Mouse (Mus musculus) gastrocnemius, postnatal 4 days (tissue): ENCODE measurements around the gene Krtap4-16. TPM values are rescaled to one million over a fixed set of nuclear protein-coding genes. Genes with fewer than 3 reads are reported as not detected.
"Not testable (repeated sequence)": the region's sequence is repeated elsewhere in the genome, so short reads cannot be mapped to it uniquely, and the experiment has no call there.

Experiments used
- DNase-seq, 2 experiments: peaks; one replicate each; pipeline ENCODE4 v3.0.0; 2021 to 2022; ENCODE audit warnings: low spot score in 2 of 2, mixed read lengths in 2 of 2
- long read RNA-seq, 2 experiments: library from polyadenylated mRNA; stranded (forward); transcript quantifications; one replicate each; pipeline ENCODE4 v2.0.0; 2021
- total RNA-seq, 2 experiments: library from RNA; stranded (reverse); gene quantifications; 2 replicates each; pipeline ENCODE4 v1.2.3; 2021

Gene Krtap4-16
- not detected for total RNA-seq
- long read RNA-seq, experiment 1, result 0 reads
- long read RNA-seq, experiment 2, result 0 reads

DNA sequence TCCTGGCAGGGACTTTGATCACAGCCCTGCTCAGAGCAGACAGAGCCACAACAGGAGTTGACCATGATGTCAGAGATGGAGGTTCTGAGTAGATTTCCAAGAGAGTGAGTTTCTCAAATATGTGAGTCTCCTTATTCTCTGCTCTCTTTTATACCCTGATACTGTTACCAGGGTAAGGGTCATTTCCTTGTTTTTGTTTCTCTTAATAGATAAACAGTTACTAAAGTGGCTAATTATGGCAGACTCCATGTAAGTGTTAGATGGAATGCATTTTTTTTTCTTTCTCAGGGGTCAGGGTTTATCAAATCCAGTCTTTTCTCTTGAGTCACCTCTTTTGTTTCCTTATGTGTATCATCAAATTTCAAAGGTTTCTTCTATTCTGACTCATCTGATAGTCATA, at the start of gene Krtap4-16:
Gene Krtap4-16 (minus strand): TSS at position 101 of the 400 bp plus-strand sequence.
- DNase-seq, result no peak

DNA sequence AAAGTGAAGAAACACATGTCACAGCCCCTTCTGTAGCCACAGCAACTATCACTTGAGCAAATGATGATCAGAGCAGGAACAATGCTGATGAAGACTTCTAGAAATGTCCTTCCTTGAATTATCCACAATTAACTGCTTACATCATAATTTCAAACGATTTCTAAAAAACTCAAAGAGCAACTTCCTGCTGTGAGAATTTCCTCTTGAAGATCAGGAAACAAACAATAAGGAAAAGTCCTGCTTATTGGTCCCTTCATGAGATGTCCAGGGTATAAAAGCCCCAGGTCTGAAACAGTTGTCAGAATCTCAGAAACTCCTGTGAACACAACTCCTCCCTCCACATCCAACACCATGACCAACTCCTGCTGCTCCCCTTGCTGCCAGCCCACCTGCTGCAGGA, 27.5 kb upstream of the Krtap4-16 start, which contains the start of gene Gm11567:
Gene Gm11567 (plus strand): TSS at position 301 of the 400 bp plus-strand sequence.
- not testable (repeated sequence) for DNase-seq

DNA sequence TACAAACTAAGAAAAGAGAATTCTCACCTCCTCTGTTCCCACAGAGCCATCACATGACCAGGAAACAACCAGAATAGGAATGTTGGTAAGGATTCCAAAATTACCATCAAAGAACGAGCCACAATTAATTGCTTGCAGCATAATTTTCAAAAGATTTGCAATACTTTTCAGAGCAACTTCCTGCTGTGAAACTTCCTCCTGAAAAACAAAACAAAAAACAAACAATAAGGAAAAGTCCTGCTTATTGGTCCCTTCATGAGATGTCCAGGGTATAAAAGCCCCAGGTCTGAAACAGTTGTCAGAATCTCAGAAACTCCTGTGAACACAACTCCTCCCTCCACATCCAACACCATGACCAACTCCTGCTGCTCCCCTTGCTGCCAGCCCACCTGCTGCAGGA, 21.7 kb upstream of the Krtap4-16 start, which contains the start of gene Krtap9-1:
Gene Krtap9-1 (plus strand): TSS at position 301 of the 400 bp plus-strand sequence.
- not testable (repeated sequence) for DNase-seq

DNA sequence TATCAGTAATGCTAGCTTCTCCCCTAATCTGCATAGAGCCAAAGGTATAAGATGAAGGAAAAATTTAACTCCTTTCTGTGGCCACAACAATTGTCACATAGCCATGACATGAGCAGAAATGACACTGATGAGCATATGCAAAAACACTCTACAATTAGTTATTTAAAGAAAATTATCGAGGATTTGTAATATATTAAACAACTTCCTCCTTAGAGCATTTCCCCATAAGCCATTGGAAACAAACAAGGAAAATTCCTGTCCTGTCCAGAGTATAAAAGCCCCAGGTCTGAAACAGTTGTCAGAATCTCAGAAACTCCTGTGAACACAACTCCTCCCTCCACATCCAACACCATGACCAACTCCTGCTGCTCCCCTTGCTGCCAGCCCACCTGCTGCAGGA, 12.8 kb upstream of the Krtap4-16 start, which contains the start of gene Gm11559:
Gene Gm11559 (plus strand): TSS at position 301 of the 400 bp plus-strand sequence.
- DNase-seq, result not testable (repeated sequence)

DNA sequence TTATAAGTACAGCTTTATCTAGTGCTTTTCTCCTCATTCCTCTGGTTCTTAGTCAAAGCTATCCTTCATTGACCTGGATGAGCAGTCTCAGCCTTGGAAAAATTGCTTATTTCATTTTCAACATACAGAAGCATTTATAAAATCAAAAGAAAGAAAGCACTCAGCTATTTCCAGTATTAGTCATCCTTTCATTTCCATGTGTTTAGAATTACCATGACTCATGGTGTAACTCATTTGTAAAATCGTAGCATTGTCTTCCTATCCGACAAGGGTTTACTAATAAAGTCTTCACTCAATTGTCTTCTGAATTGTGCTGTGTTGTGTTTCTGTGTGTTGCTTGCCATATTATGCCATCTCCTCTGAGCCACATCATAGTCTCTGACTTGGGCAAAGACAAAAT, 7.4 kb upstream of the Krtap4-16 start:
- no peak for DNase-seq

DNA sequence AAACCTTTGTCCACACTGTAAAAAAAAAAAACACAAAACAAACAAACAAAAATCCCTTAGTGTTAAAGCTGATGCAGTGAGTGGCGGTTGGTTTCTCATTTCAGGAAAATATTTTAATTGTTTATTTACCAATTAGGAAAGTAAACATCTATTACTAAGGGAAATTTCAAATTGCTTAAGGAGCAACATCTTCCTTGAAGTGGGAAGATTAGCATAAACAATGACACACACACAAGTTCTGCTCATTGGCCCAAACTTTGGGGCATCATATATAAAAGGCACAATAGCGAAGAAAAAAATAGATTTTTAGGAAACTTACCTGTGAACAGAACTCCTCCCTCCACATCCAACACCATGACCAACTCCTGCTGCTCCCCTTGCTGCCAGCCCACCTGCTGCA, 6.2 kb upstream of the Krtap4-16 start, which contains the start of gene Gm11568:
Gene Gm11568 (plus strand): TSS at position 301 of the 400 bp plus-strand sequence.
- no peak for DNase-seq

DNA sequence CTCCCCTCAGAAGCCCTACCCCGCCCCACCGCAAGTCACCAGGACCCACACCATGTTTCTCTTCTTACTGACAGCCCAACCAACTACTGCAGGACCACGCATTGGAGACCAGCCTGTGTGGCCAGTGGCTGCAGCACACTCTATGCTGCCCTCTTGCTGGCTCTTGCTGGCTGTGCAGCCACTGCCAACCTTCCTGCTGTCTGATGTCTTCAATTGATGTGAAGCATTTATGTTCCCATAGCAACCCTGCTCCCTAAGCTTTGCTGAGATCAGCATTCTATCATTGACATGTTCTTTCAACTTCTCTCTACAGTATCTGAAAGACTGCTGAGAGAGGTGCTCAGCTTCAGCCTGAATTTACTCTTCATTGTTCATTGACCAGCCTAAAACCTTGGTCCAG, 2.7 kb upstream of the Krtap4-16 start:
- no peak for DNase-seq

DNA sequence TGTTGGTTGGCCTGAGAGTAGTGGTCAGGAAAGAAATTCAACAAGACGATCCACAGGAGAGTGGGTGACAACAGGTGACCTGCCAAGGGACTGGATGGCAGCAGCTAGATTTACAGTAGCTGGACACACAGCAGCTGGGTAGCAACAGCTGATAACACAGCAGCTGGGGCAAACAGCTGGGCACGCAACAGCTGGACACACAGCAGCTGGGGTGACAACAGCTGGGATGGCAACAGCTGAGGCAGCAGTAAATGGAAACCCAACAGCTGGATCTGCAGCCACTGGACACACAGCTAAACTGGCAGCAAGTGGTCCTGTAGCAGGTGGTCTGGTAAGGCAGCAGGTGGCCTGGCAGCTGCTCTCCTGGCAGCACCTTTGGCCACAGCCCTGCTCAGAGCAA, 4.7 kb downstream of the Krtap4-16 start:
- DNase-seq, result no peak

DNA sequence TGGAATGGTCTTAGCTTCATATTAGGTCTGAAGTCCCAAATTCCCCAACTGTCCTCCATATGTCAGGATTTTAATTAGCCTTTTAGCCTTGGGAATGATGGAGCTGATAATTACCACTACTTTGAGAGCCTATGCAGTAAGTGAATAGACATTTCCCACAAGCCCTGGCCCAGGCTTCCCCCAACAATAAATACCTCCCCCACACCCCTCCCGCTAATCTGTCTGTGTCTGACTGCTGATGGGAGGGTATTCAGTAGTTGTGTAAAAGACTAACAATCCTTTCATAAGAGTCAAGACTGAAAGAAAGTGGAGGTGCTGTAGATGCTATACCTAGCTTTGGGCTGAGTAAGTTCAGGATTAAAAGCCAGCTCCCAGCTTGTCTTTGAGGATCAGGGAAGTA, 9.2 kb downstream of the Krtap4-16 start:
- no peak for DNase-seq

DNA sequence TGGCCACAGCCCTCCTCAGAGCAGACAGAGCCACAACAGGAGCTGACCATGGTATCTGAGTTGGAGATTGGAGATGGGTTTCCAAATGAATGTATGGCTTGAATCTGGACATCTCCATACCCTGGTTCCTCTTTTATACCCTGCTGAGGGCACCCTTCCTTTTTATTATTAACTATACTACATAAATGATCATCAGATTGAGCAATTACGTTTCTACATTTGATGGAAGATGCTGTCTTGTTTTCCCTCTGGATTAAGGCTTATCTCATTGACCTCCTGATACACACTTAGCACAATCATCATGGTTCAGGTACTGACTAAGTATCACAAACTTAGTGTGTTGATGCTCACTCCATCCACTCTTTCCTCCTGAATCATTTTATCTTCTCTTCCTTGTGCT, 13.4 kb downstream of the Krtap4-16 start, which contains the start of gene 2300003K06Rik:
Gene 2300003K06Rik (minus strand): TSS at position 101 of the 400 bp plus-strand sequence.
- no peak for DNase-seq

DNA sequence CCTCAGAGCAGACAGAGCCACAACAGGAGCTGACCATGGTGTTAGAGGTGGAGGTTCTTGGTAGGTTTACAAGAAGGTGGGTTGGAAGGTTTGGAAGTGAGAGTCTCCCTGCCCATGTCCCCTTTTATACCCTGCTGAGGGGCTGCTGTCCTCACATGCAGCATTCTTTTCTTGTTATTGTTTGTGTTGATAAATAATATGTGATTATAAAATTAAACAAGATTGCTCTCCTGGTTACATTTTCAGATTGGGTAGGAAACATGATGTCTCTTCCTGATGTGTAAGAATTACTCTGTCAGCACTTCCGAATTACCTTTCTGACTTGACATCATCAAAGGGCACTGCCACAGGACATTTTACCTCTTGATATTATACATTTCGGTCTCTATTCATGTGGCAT, 35.8 kb downstream of the Krtap4-16 start, which contains the start of gene Gm11564:
Gene Gm11564 (minus strand): TSS at position 101 of the 400 bp plus-strand sequence.
- DNase-seq, result not testable (repeated sequence)

DNA sequence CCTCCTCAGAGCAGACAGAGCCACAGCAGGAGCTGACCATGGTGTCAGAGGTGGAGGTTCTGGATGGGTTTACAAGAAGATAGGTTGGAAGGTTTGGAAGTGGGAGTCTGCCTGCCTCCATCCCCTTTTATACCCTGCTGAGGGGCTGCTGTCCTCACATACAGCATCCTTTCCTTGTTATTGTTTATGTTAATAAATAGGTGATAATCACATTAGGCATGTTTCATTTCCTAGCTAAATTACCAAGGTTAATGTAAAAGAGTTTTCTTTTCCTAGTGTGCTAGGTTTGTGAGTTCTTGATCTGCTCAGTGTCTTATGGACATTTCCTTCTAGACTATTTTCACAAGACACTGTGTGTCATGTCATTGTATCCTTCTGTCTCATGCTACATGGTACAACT, 41.6 kb downstream of the Krtap4-16 start, which contains the start of gene Krtap4-13:
Gene Krtap4-13 (minus strand): TSS at position 101 of the 400 bp plus-strand sequence.
- DNase-seq, result not testable (repeated sequence)

DNA sequence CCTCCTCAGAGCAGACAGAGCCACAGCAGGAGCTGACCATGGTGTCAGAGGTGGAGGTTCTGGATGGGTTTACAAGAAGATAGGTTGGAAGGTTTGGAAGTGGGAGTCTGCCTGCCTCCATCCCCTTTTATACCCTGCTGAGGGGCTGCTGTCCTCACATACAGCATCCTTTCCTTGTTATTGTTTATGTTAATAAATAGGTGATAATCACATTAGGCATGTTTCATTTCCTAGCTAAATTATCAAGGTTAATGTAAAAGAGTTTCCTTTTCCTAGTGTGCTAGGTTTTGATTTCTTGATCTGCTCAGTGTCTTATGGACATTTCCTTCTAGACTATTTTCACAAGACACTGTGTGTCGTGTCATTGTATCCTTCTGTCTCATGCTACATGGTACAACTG, 47.1 kb downstream of the Krtap4-16 start, which contains the start of gene Gm11554:
Gene Gm11554 (minus strand): TSS at position 101 of the 400 bp plus-strand sequence.
- DNase-seq, result not testable (repeated sequence)

Other genes starting within 250 kb of the Krtap4-16 start
- not detected for gene Gm11938, start 248.3 kb downstream of the Krtap4-16 start, total RNA-seq
- not detected for gene Gm11937, start 241.4 kb downstream of the Krtap4-16 start, total RNA-seq
- gene Krtap2-4, start 236.8 kb downstream of the Krtap4-16 start, total RNA-seq, result not detected
- gene Gm11562, start 231.2 kb downstream of the Krtap4-16 start, total RNA-seq, result not detected
- not detected for gene Krtap4-1, start 223.4 kb downstream of the Krtap4-16 start, total RNA-seq
- not detected for gene Krtap4-2, start 216.5 kb downstream of the Krtap4-16 start, total RNA-seq
- gene Krtap4-7, start 207.5 kb downstream of the Krtap4-16 start, total RNA-seq, result not detected
- not detected for gene Gm11555, start 201.4 kb downstream of the Krtap4-16 start, total RNA-seq
- not detected for gene Gm11563, start 192.6 kb downstream of the Krtap4-16 start, total RNA-seq
- not detected for gene Krtap4-6, start 185.6 kb downstream of the Krtap4-16 start, total RNA-seq
- gene Gm14190, start 160.9 kb downstream of the Krtap4-16 start, total RNA-seq, result not detected
- gene Gm14180, start 117.3 kb downstream of the Krtap4-16 start, total RNA-seq, result not detected
- not detected for gene Gm11595, start 78.7 kb downstream of the Krtap4-16 start, total RNA-seq
- not detected for gene Krtap4-8, start 70.9 kb downstream of the Krtap4-16 start, total RNA-seq
- not detected for gene Krtap4-9, start 66.4 kb downstream of the Krtap4-16 start, total RNA-seq
- not detected for gene Gm11596, start 58.1 kb downstream of the Krtap4-16 start, total RNA-seq
- gene Gm11569, start 52.7 kb downstream of the Krtap4-16 start, total RNA-seq, result not detected
- not detected for gene Gm11554, start 47.2 kb downstream of the Krtap4-16 start, total RNA-seq
- not detected for gene Krtap4-13, start 41.7 kb downstream of the Krtap4-16 start, total RNA-seq
- gene Gm11564, start 35.9 kb downstream of the Krtap4-16 start, total RNA-seq, result not detected
- not detected for gene 2300003K06Rik, start 13.5 kb downstream of the Krtap4-16 start, total RNA-seq
- not detected for gene Gm11568, start 6.3 kb upstream of the Krtap4-16 start, total RNA-seq
- not detected for gene Gm11559, start 12.9 kb upstream of the Krtap4-16 start, total RNA-seq
- gene Krtap9-1, start 21.8 kb upstream of the Krtap4-16 start, total RNA-seq, result not detected
- not detected for gene Gm11567, start 27.6 kb upstream of the Krtap4-16 start, total RNA-seq
- gene Krtap31-1, start 56.3 kb upstream of the Krtap4-16 start, total RNA-seq, result not detected
- not detected for gene Gm11565, start 63.1 kb upstream of the Krtap4-16 start, total RNA-seq
- not detected for gene Krtap31-2, start 84.7 kb upstream of the Krtap4-16 start, total RNA-seq
- gene Krtap9-5, start 96.9 kb upstream of the Krtap4-16 start, total RNA-seq, result not detected
- gene Krtap29-1, start 127.4 kb upstream of the Krtap4-16 start, total RNA-seq, result not detected
- not detected for gene Krtap16-1, start 135.0 kb upstream of the Krtap4-16 start, total RNA-seq
- gene Krtap17-1, start 142.4 kb upstream of the Krtap4-16 start, total RNA-seq, result not detected
- not detected for gene Krt33a, start 164.6 kb upstream of the Krtap4-16 start, total RNA-seq
- gene Krt33b, start 178.3 kb upstream of the Krtap4-16 start, total RNA-seq, result under 1 TPM in 1 of 2 experiments, not detected in 1; 0.22 TPM
- not detected for gene Krt34, start 189.9 kb upstream of the Krtap4-16 start, total RNA-seq
- not detected for gene Krt31, start 198.9 kb upstream of the Krtap4-16 start, total RNA-seq
- gene Krt32, start 236.6 kb upstream of the Krtap4-16 start, total RNA-seq, result not detected
- under 1 TPM; 0.15 to 0.31 TPM for gene Krt35, start 244.6 kb upstream of the Krtap4-16 start, total RNA-seq